Mouse (Mus musculus) cerebellum, postnatal 14 days (tissue): ENCODE data around the gene Gm44.
A peak's percentile ranks its signal among the peaks of the same experiment; 100 is the strongest.
"Not testable (repeated sequence)": the region's sequence is repeated elsewhere in the genome, so short reads cannot be mapped to it uniquely, and the experiment has no call there.

Experiments used
- DNase-seq, 2 experiments: peaks; one replicate each; pipeline ENCODE4 v3.0.0; 2021; ENCODE audit warnings: mixed read lengths in 2 of 2

Gene Gm44

GRCm38 (mm10) chrX:90891842-90892241 lies at the start of gene Gm44:
Gene Gm44, plus strand, starts transcription at chrX:90892142.
- no peak for DNase-seq

DNA sequence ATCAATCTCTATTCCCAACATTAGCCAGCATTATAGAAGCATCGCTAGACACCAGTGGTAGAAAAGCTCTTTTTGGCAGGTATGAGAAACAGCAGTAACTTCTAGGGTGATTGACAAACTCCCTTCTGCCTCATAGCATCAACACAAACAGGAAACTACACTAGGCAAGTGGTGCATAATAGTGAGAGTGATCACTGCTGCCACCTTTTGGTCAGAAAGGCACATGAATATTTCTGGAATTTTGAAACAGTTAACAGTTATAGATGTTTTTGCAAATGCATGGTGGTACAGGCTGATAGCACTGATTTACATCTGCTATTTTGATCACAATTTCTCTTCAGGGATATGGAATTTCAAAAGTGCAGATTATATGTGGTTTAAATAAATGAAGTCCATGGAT lies 36.0 kb downstream of the Gm44 start:
- DNase-seq, result peak; percentile 4 to 18

GRCm38 (mm10) chrX:90938211-90938610 lies 46.3 kb downstream of the Gm44 start:
- DNase-seq, result not testable (repeated sequence)
